Mouse (Mus musculus) kidney, embryonic 16.5 days (tissue): ENCODE data around the gene Itpr1. TPM values are rescaled to one million over a fixed set of nuclear protein-coding genes. Genes with fewer than 3 reads are reported as not detected.

ENCODE experiments used
- ATAC-seq: fragments of 200-750 bp; cut with Nextera tagmentation; 2 replicates; pipeline ENCODE4 v1.8.0; 2017; ENCODE audit warnings: moderate TSS enrichment; ENCODE audit not compliant: low FRiP score, low TSS enrichment
- H3K27ac ChIP-seq: fragments of 300-500 bp; sonication (generic); 2 replicates; pipeline ENCODE4 v1.5.1; 2014; ENCODE audit warnings: low read length
- H3K27me3 ChIP-seq: fragments of 300-500 bp; sonication (generic); 2 replicates; pipeline ENCODE4 v1.6.1; 2014; ENCODE audit warnings: low read length, control low read depth, mixed read lengths; ENCODE audit not compliant: insufficient read depth
- H3K36me3 ChIP-seq: fragments of 300-500 bp; sonication (generic); 2 replicates; pipeline ENCODE4 v1.6.1; 2014; ENCODE audit warnings: low read length, control low read depth, mixed read lengths; ENCODE audit not compliant: insufficient read depth
- H3K4me1 ChIP-seq: fragments of 300-500 bp; sonication (generic); 2 replicates; pipeline ENCODE4 v1.6.1; 2014; ENCODE audit warnings: low read length, control low read depth, mixed read lengths; ENCODE audit not compliant: insufficient read depth
- H3K4me2 ChIP-seq: fragments of 300-500 bp; sonication (generic); replicated peaks from 2 replicates; pipeline ENCODE4 v1.6.1; 2014; ENCODE audit warnings: low read depth, low read length
- H3K4me3 ChIP-seq: fragments of 300-500 bp; sonication (generic); 2 replicates; pipeline ENCODE4 v1.5.1; 2014; ENCODE audit warnings: mild to moderate bottlenecking, low read length
- H3K9ac ChIP-seq: fragments of 300-500 bp; sonication (generic); replicated peaks from 2 replicates; pipeline ENCODE4 v1.6.1; 2014; ENCODE audit warnings: low read length
- H3K9me3 ChIP-seq: fragments of 300-500 bp; sonication (generic); 2 replicates; pipeline ENCODE4 v1.6.1; 2016; ENCODE audit warnings: low read length, control low read depth
- WGBS: fragments of 180-500 bp; shearing (Covaris S2); extraction: QIAGEN DNeasy Blood & Tissue Kit; methylation state at CpG from one replicate; pipeline ENCODE4 v1.1.7; 2014; 5-methylcytosine and 5-hydroxymethylcytosine counted together
- polyA plus RNA-seq: library from polyadenylated mRNA; unstranded; fragments of >200 nt; fragmentation: Nextera tagmentation; extraction: Ambion mirVana; gene quantifications from 2 replicates; pipeline ENCODE4 v1.2.1, GENCODE M21; 2015

The Itpr1 gene
- polyA plus RNA-seq, 1 experiment from 2014 or later: 24.6 TPM

DNA sequence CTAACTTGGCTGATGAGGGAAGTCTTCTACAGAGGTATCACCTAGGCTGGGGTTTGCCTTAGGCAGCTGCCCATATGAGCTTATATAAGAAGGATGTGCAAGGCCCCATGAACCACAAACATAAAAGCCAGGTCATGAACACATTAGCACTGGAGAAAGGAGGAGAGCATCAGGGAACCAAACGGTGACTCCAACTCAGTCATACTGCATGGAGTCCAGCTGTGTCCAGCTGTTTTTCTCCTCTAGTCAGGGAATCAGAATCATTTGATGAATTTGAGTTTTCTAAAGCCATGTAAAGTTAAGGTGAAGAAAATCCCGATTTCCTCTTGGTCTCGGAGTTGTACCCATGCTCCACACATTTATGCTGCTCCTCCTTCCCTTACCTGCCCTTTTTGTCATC is 69.7 kb downstream of the Itpr1 start:
- no peaks in the 10 kb centered on the region for H3K9me3 ChIP-seq
- 0 out of 2 replicates have a peak, but pooled peaks have one; percentile 23 for ATAC-seq

DNA sequence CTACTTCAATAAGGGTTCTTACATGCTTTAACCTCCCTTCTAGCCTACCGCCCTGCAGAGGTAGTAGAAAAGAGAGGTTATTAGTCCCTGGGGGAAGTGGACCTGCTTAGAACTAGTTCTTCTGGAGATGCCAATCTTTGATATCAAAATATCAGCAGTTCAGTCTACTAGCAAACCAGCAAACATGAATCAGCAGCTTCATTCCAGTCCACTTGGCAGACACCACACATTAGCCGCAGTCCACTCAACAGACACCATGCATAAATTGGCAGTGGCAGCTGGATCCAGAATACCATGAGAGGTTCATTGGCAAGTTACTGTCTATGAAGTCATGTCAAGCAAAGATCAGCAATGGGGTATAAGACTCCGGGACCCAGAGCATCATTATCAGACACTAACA is 71.8 kb downstream of the Itpr1 start:
- H3K9me3 ChIP-seq: no peaks in the 10 kb centered on the region
- H3K4me3 ChIP-seq: no peak overlapping the region
- H3K9ac ChIP-seq: no peak overlapping the region
- H3K27ac ChIP-seq: no peak overlapping the region
- H3K4me1 ChIP-seq: peaks cover 10% of the 10 kb centered on the region; the same call in 1 of the 2 replicates
- H3K4me2 ChIP-seq: no peak overlapping the region
- no peaks in the 10 kb centered on the region for H3K36me3 ChIP-seq
- H3K27me3 ChIP-seq: no peaks in the 10 kb centered on the region
- WGBS: 89% methylated on average over 3 of the region's 3 CpGs
- no peak for ATAC-seq

More for the DNA sequence above, 69.7 kb downstream of the Itpr1 start:
- H3K36me3 ChIP-seq: no peaks in the 10 kb centered on the region
- H3K4me1 ChIP-seq: peaks cover 16% of the 10 kb centered on the region
- 77% methylated on average over 3 of the region's 3 CpGs for WGBS
- peak overlapping the region; percentile 18; the same call in 1 of the 2 replicates for H3K27ac ChIP-seq
- no peaks in the 10 kb centered on the region for H3K27me3 ChIP-seq
- no peak overlapping the region for H3K4me3 ChIP-seq
- H3K4me2 ChIP-seq: no peak overlapping the region
- H3K9ac ChIP-seq: no peak overlapping the region

DNA sequence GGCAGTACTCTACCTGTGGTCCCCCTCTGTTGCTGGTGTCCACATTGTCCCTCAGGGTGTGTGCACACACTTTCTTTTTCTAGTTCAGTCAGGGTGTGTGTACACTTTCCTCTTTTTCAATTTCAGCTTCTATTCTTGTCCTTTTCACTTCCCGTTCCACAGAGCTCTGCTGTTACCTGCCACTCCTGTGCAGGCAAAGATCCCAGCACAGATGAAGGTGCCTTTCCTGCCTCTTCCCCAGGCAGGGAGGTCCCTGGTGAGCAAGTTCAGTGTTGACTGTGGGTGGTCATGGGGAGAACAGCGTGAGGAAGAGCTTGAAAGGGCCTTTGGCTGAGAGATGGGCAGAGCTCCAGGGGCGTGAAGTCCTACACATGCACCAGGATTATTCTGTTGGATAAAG is 76.1 kb downstream of the Itpr1 start:
- Histone ChIP-seq H3K4me2 (no peak overlapping the region), H3K27ac (no peak overlapping the region), H3K4me1 (no peaks in the 10 kb centered on the region), H3K27me3 (no peaks in the 10 kb centered on the region), H3K36me3 (no peaks in the 10 kb centered on the region), H3K4me3 (no peak overlapping the region), H3K9ac (no peak overlapping the region), H3K9me3 (no peaks in the 10 kb centered on the region)
- WGBS: 71% methylated on average over 3 of the region's 3 CpGs
- ATAC-seq: no peak

DNA sequence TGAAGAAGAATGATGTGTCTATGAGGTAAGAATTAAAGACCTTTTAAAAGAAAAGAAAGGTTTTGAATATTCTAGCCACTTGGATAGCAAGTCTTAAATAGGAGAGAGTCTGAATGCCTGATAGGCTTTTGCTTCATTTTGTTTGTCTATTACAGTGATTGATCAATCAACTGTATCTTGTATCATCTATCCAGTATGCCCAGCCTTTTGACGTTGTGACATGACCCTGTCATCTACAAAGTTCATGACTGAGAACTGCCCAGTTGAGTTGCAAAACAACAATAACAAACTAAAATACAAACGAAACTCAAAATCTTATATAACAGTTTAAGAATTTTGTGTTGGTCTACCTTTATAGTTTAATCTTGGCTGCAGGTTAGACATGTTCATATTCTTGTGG is 78.1 kb downstream of the Itpr1 start:
- H3K9ac ChIP-seq: no peak overlapping the region
- no peak overlapping the region for H3K4me2 ChIP-seq
- WGBS: 90% methylated on average over 2 of the region's 2 CpGs
- no peaks in the 10 kb centered on the region for H3K9me3 ChIP-seq
- H3K4me1 ChIP-seq: no peaks in the 10 kb centered on the region
- ATAC-seq: no peak
- H3K27ac ChIP-seq: no peak overlapping the region
- H3K4me3 ChIP-seq: no peak overlapping the region
- H3K36me3 ChIP-seq: no peaks in the 10 kb centered on the region
- H3K27me3 ChIP-seq: no peaks in the 10 kb centered on the region

DNA sequence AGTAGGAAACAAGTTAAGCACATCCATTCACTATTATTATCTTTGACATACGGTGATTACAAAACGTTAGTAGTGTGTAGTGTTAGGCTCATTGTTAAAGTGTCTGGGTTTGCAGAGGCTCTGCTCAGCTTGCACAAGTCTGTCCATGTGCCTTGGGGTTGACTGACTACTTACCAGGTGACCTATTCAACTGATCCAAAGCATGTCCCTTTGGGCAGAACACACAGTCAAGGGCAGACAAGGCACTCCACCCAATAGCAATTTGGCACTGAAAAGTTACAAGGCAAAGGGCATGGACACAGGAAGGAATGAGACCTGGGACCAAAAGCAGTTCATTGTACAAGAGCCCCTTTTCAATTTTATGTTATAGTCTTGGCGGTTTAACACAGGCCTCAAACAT is 78.7 kb downstream of the Itpr1 start:
- Histone ChIP-seq H3K27ac (no peak overlapping the region), H3K4me1 (no peaks in the 10 kb centered on the region), H3K9me3 (no peaks in the 10 kb centered on the region), H3K4me3 (no peak overlapping the region), H3K36me3 (no peaks in the 10 kb centered on the region), H3K4me2 (no peak overlapping the region), H3K27me3 (no peaks in the 10 kb centered on the region), H3K9ac (no peak overlapping the region)
- WGBS: 87% methylated on average over 3 of the region's 3 CpGs
- ATAC-seq: no peak

DNA sequence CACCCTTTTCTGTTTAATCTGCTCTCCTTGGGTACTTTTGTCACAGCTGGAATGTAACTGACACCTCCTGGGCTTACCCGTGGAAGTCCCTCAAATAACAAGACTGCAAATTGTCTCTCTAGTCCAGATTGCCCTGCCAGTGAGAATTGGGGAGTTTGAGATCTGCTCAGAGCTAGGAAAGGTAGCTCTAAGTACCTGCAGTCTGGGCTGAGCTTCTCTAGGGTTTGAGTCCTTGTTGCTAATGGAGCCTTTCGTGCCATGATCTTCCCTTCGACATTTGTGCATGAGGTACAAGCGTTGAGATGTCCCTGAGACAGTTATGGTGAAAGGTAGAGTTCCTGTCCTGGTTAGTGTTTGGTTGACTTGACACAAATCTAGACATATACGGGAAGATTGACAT is 89.0 kb downstream of the Itpr1 start:
- 82% methylated on average over 5 of the region's 5 CpGs for WGBS
- Histone ChIP-seq H3K27me3 (no peaks in the 10 kb centered on the region), H3K9me3 (no peaks in the 10 kb centered on the region), H3K4me1 (peaks cover 23% of the 10 kb centered on the region), H3K9ac (no peak overlapping the region), H3K27ac (no peak overlapping the region), H3K4me2 (no peak overlapping the region), H3K4me3 (no peak overlapping the region), H3K36me3 (no peaks in the 10 kb centered on the region)
- ATAC-seq: no peak

DNA sequence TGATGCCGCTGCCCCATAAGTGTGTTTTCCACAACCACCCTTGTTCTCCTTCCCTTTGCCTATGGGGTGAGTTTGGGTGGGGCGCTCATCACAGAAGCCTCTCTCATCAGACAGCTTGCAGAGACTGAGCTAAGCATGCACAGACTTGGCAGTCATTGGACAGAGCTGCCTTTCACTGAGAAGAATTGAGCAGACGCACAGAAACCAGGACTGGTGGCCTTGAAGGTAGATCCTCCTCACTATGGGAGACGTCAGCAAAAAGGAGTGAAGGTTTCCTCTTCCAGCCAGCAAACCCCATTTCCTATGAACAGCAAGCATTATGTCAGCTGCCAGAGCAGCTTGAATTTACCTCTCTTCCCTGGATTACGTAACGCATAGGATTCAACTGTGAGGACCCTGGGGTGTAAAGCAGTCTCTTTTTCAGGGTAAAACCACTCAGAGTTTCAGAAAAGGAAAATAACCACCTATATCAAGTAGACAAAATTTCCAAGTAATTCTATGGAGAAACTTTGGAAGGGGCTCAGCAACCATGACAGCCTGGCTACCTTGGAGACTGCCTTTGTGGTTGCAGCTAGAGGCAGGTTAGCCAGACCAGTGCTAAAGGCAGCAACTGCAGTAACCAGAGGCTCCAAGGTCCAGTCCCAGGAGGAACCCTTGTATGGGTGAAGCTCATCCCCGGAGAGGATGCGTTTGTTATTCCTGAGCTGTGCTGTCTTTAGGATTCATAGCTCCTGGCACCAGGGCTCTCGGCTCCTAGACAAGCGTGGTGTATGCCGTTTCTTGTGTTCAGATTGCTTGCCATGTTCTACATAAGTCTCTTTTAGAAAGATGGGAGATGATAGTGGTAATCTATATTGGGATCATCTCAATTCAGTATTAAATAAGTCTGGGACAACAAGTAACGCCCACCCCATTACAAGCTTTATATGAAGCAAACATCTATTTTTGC is 91.0 kb downstream of the Itpr1 start:
- H3K36me3 ChIP-seq: no peaks in the 10 kb centered on the region
- peaks cover 27% of the 10 kb centered on the region for H3K4me1 ChIP-seq
- no peak for ATAC-seq
- H3K27me3 ChIP-seq: no peaks in the 10 kb centered on the region
- WGBS: 79% methylated on average over 12 of the region's 12 CpGs
- no peak overlapping the region for H3K4me2 ChIP-seq
- H3K9me3 ChIP-seq: no peaks in the 10 kb centered on the region
- H3K4me3 ChIP-seq: no peak overlapping the region
- no peak overlapping the region for H3K9ac ChIP-seq
- H3K27ac ChIP-seq: no peak overlapping the region

DNA sequence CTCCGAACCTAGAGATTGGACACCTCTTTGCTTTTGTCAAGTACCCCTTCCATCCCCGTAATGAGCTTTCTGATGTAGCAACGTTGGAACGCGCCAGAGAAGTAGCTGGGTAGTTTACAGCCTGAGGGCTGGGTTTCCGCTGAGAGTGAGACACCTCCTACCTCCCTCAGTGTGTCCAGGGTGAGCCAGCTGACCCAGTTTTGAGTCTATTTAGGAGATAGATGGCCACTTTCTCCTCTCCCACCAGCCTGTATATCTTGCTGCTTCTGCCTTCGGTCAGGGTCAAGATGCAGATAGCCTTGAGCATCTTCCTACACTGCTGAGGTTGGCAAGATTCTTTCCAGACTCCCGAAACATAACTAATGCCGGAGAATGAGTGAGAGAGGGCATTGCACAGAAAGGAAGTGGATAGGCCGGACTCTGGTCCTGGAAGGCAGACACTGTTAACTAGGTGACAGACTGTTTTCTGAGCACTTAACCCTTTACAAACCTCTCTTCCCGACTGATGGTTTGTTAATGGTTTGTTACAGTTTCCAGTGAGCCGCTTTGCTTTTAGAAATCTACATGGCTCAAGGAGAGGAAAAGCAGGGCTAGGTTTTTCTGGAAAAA is 92.4 kb downstream of the Itpr1 start:
- Histone ChIP-seq H3K36me3 (no peaks in the 10 kb centered on the region), H3K4me2 (no peak overlapping the region), H3K9ac (0 out of 2 replicates have a peak overlapping the region, but pooled peaks have one; percentile 15), H3K27ac (peak overlapping the region; percentile 51; the same call in 1 of the 2 replicates), H3K4me1 (peaks cover 27% of the 10 kb centered on the region), H3K9me3 (no peaks in the 10 kb centered on the region), H3K4me3 (no peak overlapping the region), H3K27me3 (no peaks in the 10 kb centered on the region)
- 0 out of 2 replicates have a peak, but pooled peaks have one; percentile 19 for ATAC-seq
- WGBS: 24% methylated on average over 12 of the region's 12 CpGs

DNA sequence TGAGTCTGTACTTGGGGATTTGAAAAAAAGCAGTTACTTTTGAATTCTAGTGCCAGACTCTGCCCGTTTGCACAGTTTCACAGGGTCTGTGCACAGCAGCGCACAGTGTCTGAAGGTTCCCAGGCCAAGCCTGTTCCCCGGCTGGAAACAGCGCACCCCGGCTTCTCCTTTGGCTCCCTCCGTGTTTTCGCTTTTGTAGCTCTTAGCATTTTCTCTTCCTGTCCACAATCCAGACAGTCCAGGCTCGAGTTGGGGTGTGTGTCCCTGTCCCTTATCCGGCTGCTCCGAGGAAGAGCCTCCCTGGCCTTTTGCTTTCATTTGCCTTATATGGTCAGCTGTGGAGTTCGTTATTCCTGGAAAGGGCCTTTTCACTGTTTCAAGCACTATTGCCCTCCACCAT is 93.3 kb downstream of the Itpr1 start:
- Histone ChIP-seq H3K9me3 (no peaks in the 10 kb centered on the region), H3K4me1 (peaks cover 27% of the 10 kb centered on the region), H3K27me3 (no peaks in the 10 kb centered on the region), H3K36me3 (no peaks in the 10 kb centered on the region), H3K4me3 (no peak overlapping the region), H3K27ac (peak overlapping the region; percentile 68), H3K9ac (peak overlapping the region; percentile 51), H3K4me2 (peak overlapping the region; percentile 35)
- WGBS: 36% methylated on average over 11 of the region's 11 CpGs
- ATAC-seq: peak; percentile 74
